Mouse (Mus musculus): ENCODE results near the gene Ifna6.
"Not testable (repeated sequence)": the region's sequence is repeated elsewhere in the genome, so short reads cannot be mapped to it uniquely, and the experiment has no call there.

- TF ChIP-seq GATA1 (IDR thresholded peaks at IDR 0.05; ENCODE audit: borderline replicate concordance, low read length); FLI1 (IDR thresholded peaks at IDR 0.05; ENCODE audit: low read length): not testable (repeated sequence)
Observed at GRCm38 (mm10) chr4:88779550-88779949, 47.7 kb upstream of the Ifna6 start, which contains the start of gene Gm13272.
